Mouse (Mus musculus): ENCODE measurements around the gene Pxn. TPM values are rescaled to one million over a fixed set of nuclear protein-coding genes. Genes with fewer than 3 reads are reported as not detected.

Pxn gene
- polyA plus RNA-seq, 1 experiment from 2014 or later: 40.3 TPM

GRCm38 (mm10) chr5:115531671-115532270 is 25.3 kb downstream of the Pxn start:
- H3K36me3 ChIP-seq: peaks cover 7% of the 10 kb centered on the region; the same call in 1 of the 2 replicates
- no peak for ATAC-seq (ENCODE audit: insufficient number of reproducible peaks, insufficient read depth, low FRiP score, low TSS enrichment, low read depth)
- peak overlapping the region; percentile 84 for H3K27ac ChIP-seq
- H3K4me2 ChIP-seq: peak overlapping the region; percentile 13; the same call in 1 of the 2 replicates
- 36% methylated on average over 18 of the region's 18 CpGs for WGBS
- H3K4me1 ChIP-seq (replicated peaks): peaks cover 80% of the 10 kb centered on the region
- H3K9ac ChIP-seq (replicated peaks): peak overlapping the region; percentile 44; the same call in 1 of the 2 replicates
- H3K4me3 ChIP-seq (replicated peaks): no peak overlapping the region
- no peaks in the 10 kb centered on the region for H3K27me3 ChIP-seq
- no peaks in the 10 kb centered on the region for H3K9me3 ChIP-seq

- Histone ChIP-seq H3K4me2 (peak overlapping the region; percentile 45), H3K9ac (replicated peaks) (peak overlapping the region; percentile 44), H3K9me3 (no peaks in the 10 kb centered on the region), H3K4me1 (replicated peaks) (peaks cover 80% of the 10 kb centered on the region), H3K36me3 (peaks cover 7% of the 10 kb centered on the region; the same call in 1 of the 2 replicates), H3K4me3 (replicated peaks) (no peak overlapping the region), H3K27ac (peak overlapping the region; percentile 71), H3K27me3 (no peaks in the 10 kb centered on the region)
- 5% methylated on average over 16 of the region's 16 CpGs for WGBS
- ATAC-seq (ENCODE audit: insufficient number of reproducible peaks, insufficient read depth, low FRiP score, low TSS enrichment, low read depth): no peak
Observed at GRCm38 (mm10) chr5:115534290-115534731, 27.8 kb downstream of the Pxn start.

- Histone ChIP-seq H3K9me3 (no peaks in the 10 kb centered on the region), H3K36me3 (peaks cover 7% of the 10 kb centered on the region; the same call in 1 of the 2 replicates), H3K4me2 (peak overlapping the region; percentile 45), H3K27me3 (no peaks in the 10 kb centered on the region), H3K4me1 (replicated peaks) (peaks cover 75% of the 10 kb centered on the region), H3K27ac (peak overlapping the region; percentile 71; the same call in 1 of the 2 replicates), H3K4me3 (replicated peaks) (no peak overlapping the region), H3K9ac (replicated peaks) (peak overlapping the region; percentile 44; the same call in 1 of the 2 replicates)
- WGBS: 19% methylated on average over 8 of the region's 8 CpGs
- no peak for ATAC-seq (ENCODE audit: insufficient number of reproducible peaks, insufficient read depth, low FRiP score, low TSS enrichment, low read depth)
Observed at GRCm38 (mm10) chr5:115534856-115535255, 28.4 kb downstream of the Pxn start.

GRCm38 (mm10) chr5:115535635-115536034 is 29.2 kb downstream of the Pxn start:
- no peaks in the 10 kb centered on the region for H3K9me3 ChIP-seq
- H3K9ac ChIP-seq (replicated peaks): no peak overlapping the region
- no peaks in the 10 kb centered on the region for H3K27me3 ChIP-seq
- H3K4me3 ChIP-seq (replicated peaks): no peak overlapping the region
- 38% methylated on average over 7 of the region's 7 CpGs for WGBS
- H3K4me2 ChIP-seq: no peak overlapping the region
- H3K36me3 ChIP-seq: peaks cover 7% of the 10 kb centered on the region; the same call in 1 of the 2 replicates
- no peak for ATAC-seq (ENCODE audit: insufficient number of reproducible peaks, insufficient read depth, low FRiP score, low TSS enrichment, low read depth)
- 0 out of 2 replicates have a peak overlapping the region, but pooled peaks have one; percentile 2 for H3K27ac ChIP-seq
- peaks cover 67% of the 10 kb centered on the region for H3K4me1 ChIP-seq (replicated peaks)

GRCm38 (mm10) chr5:115538017-115538692 is 31.7 kb downstream of the Pxn start:
- Histone ChIP-seq H3K36me3 (peaks cover 4% of the 10 kb centered on the region; the same call in 1 of the 2 replicates), H3K9ac (replicated peaks) (no peak overlapping the region), H3K4me2 (peak overlapping the region; percentile 15), H3K27me3 (no peaks in the 10 kb centered on the region), H3K9me3 (no peaks in the 10 kb centered on the region), H3K27ac (no peak overlapping the region), H3K4me3 (replicated peaks) (no peak overlapping the region), H3K4me1 (replicated peaks) (peaks cover 57% of the 10 kb centered on the region)
- no peak for ATAC-seq (ENCODE audit: insufficient number of reproducible peaks, insufficient read depth, low FRiP score, low TSS enrichment, low read depth)
- WGBS: 69% methylated on average over 13 of the region's 13 CpGs

- H3K9ac ChIP-seq (replicated peaks): no peak overlapping the region
- ATAC-seq (ENCODE audit: insufficient number of reproducible peaks, insufficient read depth, low FRiP score, low TSS enrichment, low read depth): peak; percentile 54; the same call in 1 of the 2 replicates
- H3K4me1 ChIP-seq (replicated peaks): peaks cover 57% of the 10 kb centered on the region
- peak overlapping the region; percentile 15 for H3K4me2 ChIP-seq
- H3K4me3 ChIP-seq (replicated peaks): no peak overlapping the region
- no peaks in the 10 kb centered on the region for H3K9me3 ChIP-seq
- H3K36me3 ChIP-seq: no peaks in the 10 kb centered on the region
- WGBS: 1% methylated on average over 11 of the region's 12 CpGs
- H3K27ac ChIP-seq: no peak overlapping the region
- H3K27me3 ChIP-seq: no peaks in the 10 kb centered on the region
Observed at GRCm38 (mm10) chr5:115538693-115539043, 32.2 kb downstream of the Pxn start.

DNA sequence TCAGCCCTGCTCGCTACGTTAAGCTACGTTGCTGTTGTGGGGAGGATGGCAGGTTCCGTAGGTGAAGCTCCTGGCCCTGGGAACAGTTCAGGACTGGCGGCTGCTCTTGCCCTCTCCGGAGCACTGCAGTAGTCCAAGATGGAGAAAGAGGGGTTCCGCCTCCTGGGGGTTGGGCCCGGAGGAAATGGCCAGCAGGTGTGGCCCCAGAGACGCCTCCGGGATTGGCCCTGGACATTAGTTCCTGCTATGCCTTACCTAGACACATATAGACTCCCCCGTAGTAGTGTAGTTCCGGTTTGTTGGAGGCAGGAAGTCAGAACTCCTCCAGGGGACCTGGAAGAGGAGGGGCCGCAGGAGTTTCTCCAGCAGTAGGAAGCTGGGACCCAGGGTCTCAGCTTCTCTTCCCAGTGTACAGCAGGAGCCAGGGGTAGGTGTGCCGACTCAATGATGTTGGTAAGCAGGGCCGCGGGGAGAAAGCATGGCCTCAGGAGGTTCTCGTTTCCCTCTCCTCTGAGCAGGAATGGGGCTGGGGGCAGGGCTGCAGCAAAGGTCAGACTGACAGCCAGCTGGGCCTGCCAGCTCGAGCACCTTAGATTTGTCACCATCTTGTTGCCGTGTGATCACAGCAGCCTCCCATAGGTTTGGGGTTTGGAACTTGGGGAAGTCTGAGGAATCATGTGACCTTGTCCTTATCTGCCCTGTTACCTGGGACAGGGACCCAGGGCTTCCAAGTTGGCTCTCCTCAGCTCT is 36.3 kb downstream of the Pxn start:
- Histone ChIP-seq H3K36me3 (peaks cover 39% of the 10 kb centered on the region), H3K4me3 (replicated peaks) (no peak overlapping the region), H3K27ac (peak overlapping the region; percentile 72), H3K9me3 (no peaks in the 10 kb centered on the region), H3K27me3 (no peaks in the 10 kb centered on the region), H3K9ac (replicated peaks) (peak overlapping the region; percentile 23; the same call in 1 of the 2 replicates), H3K4me2 (peak overlapping the region; percentile 7; the same call in 1 of the 2 replicates), H3K4me1 (replicated peaks) (peaks cover 56% of the 10 kb centered on the region)
- WGBS: 50% methylated on average over 19 of the region's 19 CpGs
- no peak for ATAC-seq (ENCODE audit: insufficient number of reproducible peaks, insufficient read depth, low FRiP score, low TSS enrichment, low read depth)

- peak overlapping the region; percentile 19 for H3K4me2 ChIP-seq
Observed at GRCm38 (mm10) chr5:115543509-115544253, 37.2 kb downstream of the Pxn start.

GRCm38 (mm10) chr5:115544655-115545185 is 38.2 kb downstream of the Pxn start:
- H3K27ac ChIP-seq: 0 out of 2 replicates have a peak overlapping the region, but pooled peaks have one; percentile 66
- no peaks in the 10 kb centered on the region for H3K27me3 ChIP-seq
- WGBS: 59% methylated on average over 18 of the region's 18 CpGs
- no peak overlapping the region for H3K4me3 ChIP-seq (replicated peaks)
- no peaks in the 10 kb centered on the region for H3K9me3 ChIP-seq
- peaks cover 58% of the 10 kb centered on the region for H3K36me3 ChIP-seq
- H3K4me1 ChIP-seq (replicated peaks): peaks cover 44% of the 10 kb centered on the region
- peak overlapping the region; percentile 42; the same call in 1 of the 2 replicates for H3K9ac ChIP-seq (replicated peaks)
- peak; percentile 12; the same call in 1 of the 2 replicates for ATAC-seq (ENCODE audit: insufficient number of reproducible peaks, insufficient read depth, low FRiP score, low TSS enrichment, low read depth)
- no peak overlapping the region for H3K4me2 ChIP-seq

More at GRCm38 (mm10) chr5:115543509-115544253, 37.2 kb downstream of the Pxn start:
- Histone ChIP-seq H3K27ac (peak overlapping the region; percentile 72; the same call in 1 of the 2 replicates), H3K4me3 (replicated peaks) (no peak overlapping the region), H3K36me3 (peaks cover 48% of the 10 kb centered on the region), H3K9me3 (no peaks in the 10 kb centered on the region), H3K4me1 (replicated peaks) (peaks cover 48% of the 10 kb centered on the region), H3K27me3 (no peaks in the 10 kb centered on the region), H3K9ac (replicated peaks) (peak overlapping the region; percentile 40; the same call in 1 of the 2 replicates)
- no peak; the same call in none of the 2 replicates for ATAC-seq (ENCODE audit: insufficient number of reproducible peaks, insufficient read depth, low FRiP score, low TSS enrichment, low read depth)
- 56% methylated on average over 17 of the region's 17 CpGs for WGBS

DNA sequence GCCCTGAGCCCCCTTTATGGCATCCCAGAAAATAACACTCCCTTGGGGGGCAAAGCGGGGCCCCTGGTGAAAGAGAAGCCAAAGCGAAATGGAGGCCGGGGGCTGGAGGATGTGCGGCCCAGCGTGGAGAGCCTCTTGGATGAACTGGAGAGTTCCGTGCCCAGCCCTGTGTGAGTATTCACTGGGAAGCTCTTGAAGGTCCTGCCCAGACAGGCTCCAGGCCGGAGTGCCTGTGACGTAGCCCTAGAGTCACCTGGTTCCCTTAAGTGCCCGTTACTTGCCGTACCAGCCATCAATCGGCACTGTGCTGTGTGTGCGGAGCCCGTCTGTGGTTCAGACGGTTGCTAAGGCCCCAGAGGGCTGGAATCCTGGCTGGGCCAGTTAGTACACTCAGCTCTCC is 39.2 kb downstream of the Pxn start:
- Histone ChIP-seq H3K9me3 (no peaks in the 10 kb centered on the region), H3K4me2 (no peak overlapping the region), H3K27me3 (no peaks in the 10 kb centered on the region), H3K9ac (replicated peaks) (0 out of 2 replicates have a peak overlapping the region, but pooled peaks have one; percentile 42), H3K36me3 (peaks cover 67% of the 10 kb centered on the region), H3K4me1 (replicated peaks) (peaks cover 44% of the 10 kb centered on the region), H3K27ac (no peak overlapping the region), H3K4me3 (replicated peaks) (no peak overlapping the region)
- ATAC-seq (ENCODE audit: insufficient number of reproducible peaks, insufficient read depth, low FRiP score, low TSS enrichment, low read depth): no peak
- WGBS: 83% methylated on average over 14 of the region's 14 CpGs
